Mouse (Mus musculus): ENCODE measurements around the gene Efcab9.

The Efcab9 gene

GRCm38 (mm10) chr11:32531871-32532764 lies at the start of gene Efcab9:
Efcab9 (minus strand) TSS chr11:32532081.
- DNase-seq (ENCODE audit: low read depth, low spot score) = no peak

GRCm38 (mm10) chr11:32581031-32581430 lies 49.1 kb upstream of the Efcab9 start:
- DNase-seq (ENCODE audit: low read depth, low spot score) = no peak

GRCm38 (mm10) chr11:32580305-32580947 lies 48.5 kb upstream of the Efcab9 start:
- DNase-seq (ENCODE audit: low read depth, low spot score) = no peak

GRCm38 (mm10) chr11:32576760-32577050 lies 44.8 kb upstream of the Efcab9 start:
- no peak for DNase-seq (ENCODE audit: low read depth, low spot score)

GRCm38 (mm10) chr11:32575964-32576759 lies 44.3 kb upstream of the Efcab9 start:
- no peak for DNase-seq (ENCODE audit: low read depth, low spot score)

GRCm38 (mm10) chr11:32573669-32574068 lies 41.8 kb upstream of the Efcab9 start:
- DNase-seq (ENCODE audit: low read depth, low spot score) = no peak

- DNase-seq (ENCODE audit: low read depth, low spot score) = no peak
These were observed 39.2 kb upstream of the Efcab9 start for GRCm38 (mm10) chr11:32571103-32571502.

GRCm38 (mm10) chr11:32568637-32569293 lies 36.9 kb upstream of the Efcab9 start:
- DNase-seq (ENCODE audit: low read depth, low spot score) = no peak

GRCm38 (mm10) chr11:32568060-32568459 lies 36.2 kb upstream of the Efcab9 start:
- DNase-seq (ENCODE audit: low read depth, low spot score) = no peak

- DNase-seq (ENCODE audit: low read depth, low spot score) = no peak
These were observed 35.3 kb upstream of the Efcab9 start for GRCm38 (mm10) chr11:32567000-32567855.

GRCm38 (mm10) chr11:32566184-32566583 lies 34.3 kb upstream of the Efcab9 start:
- no peak for DNase-seq (ENCODE audit: low read depth, low spot score)

GRCm38 (mm10) chr11:32565088-32565487 lies 33.2 kb upstream of the Efcab9 start:
- peak; percentile 90 for DNase-seq (ENCODE audit: low read depth, low spot score)

- DNase-seq (ENCODE audit: low read depth, low spot score) = no peak
These were observed 32.7 kb upstream of the Efcab9 start for GRCm38 (mm10) chr11:32564629-32565028.

- no peak for DNase-seq (ENCODE audit: low read depth, low spot score)
These were observed 31.8 kb upstream of the Efcab9 start for GRCm38 (mm10) chr11:32563660-32564059.

GRCm38 (mm10) chr11:32562706-32563105 lies 30.8 kb upstream of the Efcab9 start:
- peak; percentile 33 for DNase-seq (ENCODE audit: low read depth, low spot score)

- no peak for DNase-seq (ENCODE audit: low read depth, low spot score)
These were observed 29.8 kb upstream of the Efcab9 start for GRCm38 (mm10) chr11:32561465-32562355.

- DNase-seq (ENCODE audit: low read depth, low spot score) = no peak
These were observed 28.3 kb upstream of the Efcab9 start for GRCm38 (mm10) chr11:32560015-32560770.

- peak; percentile 55 for DNase-seq (ENCODE audit: low read depth, low spot score)
These were observed 26.8 kb upstream of the Efcab9 start for GRCm38 (mm10) chr11:32558677-32559076.

GRCm38 (mm10) chr11:32558026-32558425 lies 26.1 kb upstream of the Efcab9 start:
- no peak for DNase-seq (ENCODE audit: low read depth, low spot score)
